Mouse (Mus musculus) common myeloid progenitor, adult 5-6 weeks (primary cell): Measurements from ENCODE around the gene Mtus2. TPM values are rescaled to one million over a fixed set of nuclear protein-coding genes. Genes with fewer than 3 reads are reported as not detected.
A peak's percentile ranks its signal among the peaks of the same experiment; 100 is the strongest.

ENCODE experiments used
- ATAC-seq: replicated peaks from 2 replicates; pipeline ENCODE4 v1.8.0; 2016; ENCODE audit warnings: low read depth, mild to moderate bottlenecking, moderate TSS enrichment, inconsistent platforms; ENCODE audit not compliant: poor library complexity, severe bottlenecking
- total RNA-seq: library from RNA; stranded (forward); fragments of 200-1000, 187-1606 nt; gene quantifications from 2 replicates; pipeline ENCODE4 v1.2.3, GENCODE M21; 2017

Gene Mtus2
- total RNA-seq, 1 experiment from 2014 or later: 4.3 TPM

- 0 out of 2 replicates have a peak, but pooled peaks have one; percentile 45 for ATAC-seq
Observed at GRCm38 (mm10) chr5:148026401-148027349, 69.6 kb downstream of the Mtus2 start.

- ATAC-seq: no peak
Observed at GRCm38 (mm10) chr5:148027985-148028384, 70.9 kb downstream of the Mtus2 start.

- no peak for ATAC-seq
Observed at GRCm38 (mm10) chr5:148041661-148042060, 84.5 kb downstream of the Mtus2 start.

GRCm38 (mm10) chr5:148048200-148048599, 91.1 kb downstream of the Mtus2 start:
- ATAC-seq: no peak

GRCm38 (mm10) chr5:148049304-148049703, 92.2 kb downstream of the Mtus2 start:
- ATAC-seq: no peak

GRCm38 (mm10) chr5:148052846-148053608, 95.9 kb downstream of the Mtus2 start:
- ATAC-seq: no peak

- no peak for ATAC-seq
Observed at GRCm38 (mm10) chr5:148053609-148053990, 96.5 kb downstream of the Mtus2 start.

GRCm38 (mm10) chr5:148056831-148057230, 99.7 kb downstream of the Mtus2 start:
- no peak for ATAC-seq

GRCm38 (mm10) chr5:148057433-148057832, 100.3 kb downstream of the Mtus2 start:
- ATAC-seq: no peak

- no peak for ATAC-seq
Observed at GRCm38 (mm10) chr5:148059339-148059738, 102.2 kb downstream of the Mtus2 start.

- no peak for ATAC-seq
Observed at GRCm38 (mm10) chr5:148061869-148062268, 104.7 kb downstream of the Mtus2 start.

GRCm38 (mm10) chr5:148063745-148064144, 106.6 kb downstream of the Mtus2 start:
- no peak for ATAC-seq

GRCm38 (mm10) chr5:148065251-148065650, 108.1 kb downstream of the Mtus2 start:
- ATAC-seq: no peak

- peak; percentile 69; the same call in 1 of the 2 replicates for ATAC-seq
Observed at GRCm38 (mm10) chr5:148069909-148070308, 112.8 kb downstream of the Mtus2 start.

- peak; percentile 63; the same call in 1 of the 2 replicates for ATAC-seq
Observed at GRCm38 (mm10) chr5:148071800-148072199, 114.7 kb downstream of the Mtus2 start.

- no peak for ATAC-seq
Observed at GRCm38 (mm10) chr5:148073461-148073860, 116.3 kb downstream of the Mtus2 start.

GRCm38 (mm10) chr5:148079732-148080131, 122.6 kb downstream of the Mtus2 start:
- ATAC-seq: no peak

- no peak for ATAC-seq
Observed at GRCm38 (mm10) chr5:148083541-148083940, 126.4 kb downstream of the Mtus2 start.

GRCm38 (mm10) chr5:148084766-148085165, 127.6 kb downstream of the Mtus2 start:
- no peak for ATAC-seq

- no peak for ATAC-seq
Observed at GRCm38 (mm10) chr5:148087796-148088195, 130.7 kb downstream of the Mtus2 start.
